Mouse (Mus musculus) limb, embryonic 15.5 days (tissue): ENCODE results near the gene Rab3c. TPM values are rescaled to one million over a fixed set of nuclear protein-coding genes. Genes with fewer than 3 reads are reported as not detected.

Experiments
- ATAC-seq: fragments of 200-750 bp; cut with Nextera tagmentation; 2 replicates; pipeline ENCODE4 v1.8.0; 2017; ENCODE audit warnings: low read depth, moderate TSS enrichment; ENCODE audit not compliant: insufficient number of reproducible peaks, low FRiP score, low TSS enrichment
- H3K27ac ChIP-seq: fragments of 300-500 bp; sonication (generic); 2 replicates; pipeline ENCODE4 v1.5.1; 2015; ENCODE audit warnings: moderate library complexity, mild to moderate bottlenecking, inconsistent platforms
- H3K27me3 ChIP-seq: fragments of 300-500 bp; sonication (generic); 2 replicates; pipeline ENCODE4 v1.6.1; 2015; ENCODE audit warnings: inconsistent platforms
- H3K36me3 ChIP-seq: fragments of 300-500 bp; sonication (generic); 2 replicates; pipeline ENCODE4 v1.6.1; 2015; ENCODE audit warnings: inconsistent platforms
- H3K4me1 ChIP-seq: fragments of 300-500 bp; sonication (generic); 2 replicates; pipeline ENCODE4 v1.6.1; 2015; ENCODE audit warnings: inconsistent platforms
- H3K4me2 ChIP-seq: fragments of 300-500 bp; sonication (generic); 2 replicates; pipeline ENCODE4 v1.6.1; 2015; ENCODE audit warnings: mild to moderate bottlenecking, inconsistent platforms
- H3K4me3 ChIP-seq: fragments of 300-500 bp; sonication (generic); 2 replicates; pipeline ENCODE4 v1.5.1; 2015; ENCODE audit warnings: mild to moderate bottlenecking, inconsistent platforms
- H3K9ac ChIP-seq: fragments of 300-500 bp; sonication (generic); 2 replicates; pipeline ENCODE4 v1.6.1; 2015; ENCODE audit warnings: inconsistent platforms
- H3K9me3 ChIP-seq: fragments of 300-500 bp; sonication (generic); 2 replicates; pipeline ENCODE4 v1.6.1; 2016; ENCODE audit warnings: inconsistent platforms
- WGBS: fragments of 180-500 bp; shearing (Covaris S2); methylation state at CpG from one replicate; pipeline ENCODE4 v1.1.7; 2015; 5-methylcytosine and 5-hydroxymethylcytosine counted together
- polyA plus RNA-seq: library from polyadenylated mRNA; unstranded; fragments of >200 nt; fragmentation: Nextera tagmentation; extraction: Ambion mirVana; gene quantifications from 2 replicates; pipeline ENCODE4 v1.2.1, GENCODE M21; 2015

Rab3c gene
- polyA plus RNA-seq, 1 experiment from 2014 or later = 0.38 TPM

DNA sequence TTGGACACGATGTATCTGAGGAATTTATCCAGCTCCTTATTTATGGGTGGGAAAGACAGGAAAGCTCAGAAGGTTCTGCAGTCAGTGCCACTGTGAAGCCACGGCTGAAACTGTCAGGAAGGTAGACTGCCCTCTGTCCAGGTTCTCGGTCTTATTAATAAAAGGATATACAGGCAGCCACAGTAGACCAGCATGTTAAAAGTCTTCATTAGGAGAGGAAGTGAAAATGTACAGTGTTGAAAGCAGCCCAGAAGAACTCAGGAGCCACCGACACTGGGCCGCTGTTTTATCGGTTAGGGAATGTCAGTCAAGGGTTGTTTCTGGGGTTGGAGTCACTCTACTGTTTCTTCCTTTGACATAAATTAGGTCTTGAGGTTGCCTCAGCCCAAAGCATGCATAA is 245.9 kb downstream of the Rab3c start:
- no peaks in the 10 kb centered on the region for H3K9me3 ChIP-seq
- H3K4me2 ChIP-seq = no peak overlapping the region
- no peak for ATAC-seq
- no peak overlapping the region for H3K9ac ChIP-seq
- H3K27me3 ChIP-seq = no peaks in the 10 kb centered on the region
- WGBS = 77% methylated on average over 6 of the region's 6 CpGs
- no peak overlapping the region for H3K4me3 ChIP-seq
- peaks cover 9% of the 10 kb centered on the region; the same call in 1 of the 2 replicates for H3K4me1 ChIP-seq
- H3K36me3 ChIP-seq = no peaks in the 10 kb centered on the region
- H3K27ac ChIP-seq = no peak overlapping the region

DNA sequence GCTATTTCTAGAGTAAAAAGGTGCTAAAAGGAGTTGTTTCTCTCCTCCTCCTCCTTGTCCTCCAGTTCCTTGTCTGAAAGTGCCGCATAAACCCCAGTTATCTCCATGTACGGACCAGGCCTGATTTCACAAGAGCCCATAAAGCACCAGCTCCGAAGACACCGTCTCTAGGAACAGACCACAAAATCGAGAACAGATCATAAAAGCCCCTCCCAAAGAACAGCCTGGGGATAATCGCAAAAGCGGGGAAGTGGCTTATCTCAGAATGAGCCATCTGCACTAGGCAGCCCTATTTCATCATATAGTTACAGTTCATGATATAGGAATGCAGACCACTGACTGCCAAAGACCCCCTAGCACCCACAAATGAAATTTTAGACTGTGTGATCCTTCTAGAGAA is 246.8 kb downstream of the Rab3c start:
- no peak overlapping the region for H3K27ac ChIP-seq
- H3K36me3 ChIP-seq = no peaks in the 10 kb centered on the region
- H3K9me3 ChIP-seq = no peaks in the 10 kb centered on the region
- H3K9ac ChIP-seq = no peak overlapping the region
- no peak overlapping the region for H3K4me2 ChIP-seq
- 43% methylated on average over 7 of the region's 7 CpGs for WGBS
- H3K4me3 ChIP-seq = no peak overlapping the region
- no peak for ATAC-seq
- peaks cover 9% of the 10 kb centered on the region; the same call in 1 of the 2 replicates for H3K4me1 ChIP-seq
- H3K27me3 ChIP-seq = no peaks in the 10 kb centered on the region

DNA sequence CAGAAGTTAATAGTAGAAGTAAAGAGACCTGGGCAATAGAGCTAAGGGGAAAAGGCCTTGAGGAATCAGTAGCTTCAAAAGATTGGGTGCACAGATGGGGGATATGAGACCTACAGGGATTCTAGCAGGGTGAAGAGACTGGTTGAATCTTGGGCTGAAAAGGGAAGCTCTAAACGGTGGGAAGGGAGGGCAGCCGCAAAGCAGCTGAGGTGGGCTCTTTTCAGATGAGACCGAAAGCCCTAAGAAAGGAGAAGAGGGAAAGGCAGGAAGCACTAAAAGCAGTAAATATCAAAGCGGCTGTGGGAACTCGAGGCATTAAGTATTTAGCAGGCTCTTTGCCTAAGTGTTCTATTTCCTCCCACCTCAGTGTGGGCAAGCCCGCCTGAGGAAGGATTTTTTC is 248.9 kb downstream of the Rab3c start:
- Histone ChIP-seq H3K9me3 (no peaks in the 10 kb centered on the region), H3K27me3 (no peaks in the 10 kb centered on the region; the same call in 1 of the 2 replicates), H3K4me3 (no peak overlapping the region), H3K9ac (no peak overlapping the region), H3K27ac (no peak overlapping the region), H3K4me1 (peaks cover 9% of the 10 kb centered on the region; the same call in 1 of the 2 replicates), H3K36me3 (no peaks in the 10 kb centered on the region), H3K4me2 (no peak overlapping the region)
- 7% methylated on average over 6 of the region's 6 CpGs for WGBS
- ATAC-seq = no peak

DNA sequence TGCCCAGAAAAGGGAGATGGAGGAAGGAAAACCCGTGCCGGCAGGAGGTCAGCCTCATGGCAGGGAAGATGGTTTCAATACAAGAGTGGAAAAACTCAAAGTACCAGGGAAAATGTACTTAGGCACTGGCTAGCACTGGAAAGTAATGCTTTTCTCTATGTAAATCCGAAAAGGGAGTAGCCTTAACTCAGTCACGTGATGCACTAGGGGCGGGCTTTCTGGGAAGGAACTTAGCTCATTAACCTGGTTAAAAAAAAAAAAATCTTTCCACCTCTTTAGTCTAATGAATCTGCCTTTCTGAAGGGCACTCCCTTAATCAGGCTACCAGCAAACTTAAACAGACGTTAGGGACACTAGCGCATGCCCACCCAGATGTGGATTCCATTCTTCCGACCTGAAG is 249.7 kb downstream of the Rab3c start:
- Histone ChIP-seq H3K36me3 (no peaks in the 10 kb centered on the region), H3K9ac (no peak overlapping the region), H3K9me3 (no peaks in the 10 kb centered on the region), H3K27me3 (no peaks in the 10 kb centered on the region; the same call in 1 of the 2 replicates), H3K27ac (no peak overlapping the region), H3K4me1 (peaks cover 9% of the 10 kb centered on the region; the same call in 1 of the 2 replicates), H3K4me3 (no peak overlapping the region), H3K4me2 (no peak overlapping the region)
- no peak for ATAC-seq
- 56% methylated on average over 8 of the region's 8 CpGs for WGBS

DNA sequence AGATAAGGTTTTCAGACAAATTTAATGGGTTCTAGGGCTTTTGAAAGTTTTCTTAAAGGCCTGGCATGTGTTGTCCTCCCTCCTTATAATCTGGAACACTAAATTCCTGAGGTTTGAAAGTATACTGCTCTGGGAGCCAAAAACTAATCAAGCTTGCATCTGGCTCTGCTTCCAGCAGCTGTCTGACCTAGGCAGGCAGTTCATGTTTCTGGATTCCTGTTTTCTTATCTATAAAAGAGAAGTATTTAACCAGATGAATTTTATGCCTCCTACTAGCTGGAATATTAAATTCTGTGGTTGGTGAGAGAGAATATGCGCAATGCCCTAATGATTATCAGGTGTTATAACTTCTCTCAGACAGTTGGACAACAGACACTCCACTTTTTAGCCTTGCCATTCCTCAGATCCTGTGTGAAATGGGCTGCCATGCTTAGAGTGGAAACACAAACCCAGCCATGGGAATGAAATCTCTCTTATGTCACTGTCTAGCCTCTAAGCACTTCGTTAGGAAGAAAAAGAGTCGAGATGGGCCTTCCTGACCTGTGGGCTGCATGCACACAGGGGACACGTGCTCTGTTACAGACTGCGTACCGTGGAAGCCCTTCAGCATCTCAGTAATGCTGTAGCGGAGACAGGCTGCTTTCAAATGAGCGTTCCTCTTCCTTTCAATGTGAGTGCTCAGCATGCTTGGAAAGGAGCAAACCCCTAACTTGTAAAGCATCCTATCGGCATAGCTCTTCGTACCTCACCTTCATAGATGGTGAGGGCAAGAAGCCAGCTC is 256.2 kb downstream of the Rab3c start:
- Histone ChIP-seq H3K27ac (peak overlapping the region; percentile 78), H3K4me2 (no peak overlapping the region), H3K4me3 (no peak overlapping the region), H3K9me3 (no peaks in the 10 kb centered on the region), H3K9ac (no peak overlapping the region), H3K27me3 (no peaks in the 10 kb centered on the region; the same call in 1 of the 2 replicates), H3K4me1 (peaks cover 19% of the 10 kb centered on the region), H3K36me3 (no peaks in the 10 kb centered on the region)
- peak; percentile 65 for ATAC-seq
- WGBS = 40% methylated on average over 10 of the region's 10 CpGs

DNA sequence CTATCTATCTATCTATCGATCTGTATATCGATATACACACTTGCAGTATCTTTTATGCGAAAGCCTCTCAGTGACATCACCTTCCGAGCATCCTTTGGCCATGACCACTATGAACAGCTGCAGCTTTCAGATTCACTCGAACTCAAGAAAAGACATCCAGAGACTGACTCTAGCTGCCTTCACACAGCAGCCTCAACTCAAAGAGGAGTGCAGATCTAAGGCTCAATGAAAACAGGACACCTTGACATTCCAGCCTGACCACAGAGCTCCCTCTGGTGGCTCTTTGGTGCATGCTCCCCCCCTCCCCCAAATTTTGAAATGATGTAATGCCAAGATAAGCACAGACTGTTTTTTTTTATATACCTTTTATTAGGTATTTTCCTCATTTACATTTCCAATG is 257.8 kb downstream of the Rab3c start:
- Histone ChIP-seq H3K4me1 (peaks cover 32% of the 10 kb centered on the region), H3K4me2 (no peak overlapping the region), H3K9ac (no peak overlapping the region), H3K27ac (no peak overlapping the region), H3K9me3 (no peaks in the 10 kb centered on the region), H3K27me3 (peaks cover 4% of the 10 kb centered on the region), H3K36me3 (no peaks in the 10 kb centered on the region), H3K4me3 (no peak overlapping the region)
- WGBS = 79% methylated on average over 5 of the region's 5 CpGs
- no peak for ATAC-seq

DNA sequence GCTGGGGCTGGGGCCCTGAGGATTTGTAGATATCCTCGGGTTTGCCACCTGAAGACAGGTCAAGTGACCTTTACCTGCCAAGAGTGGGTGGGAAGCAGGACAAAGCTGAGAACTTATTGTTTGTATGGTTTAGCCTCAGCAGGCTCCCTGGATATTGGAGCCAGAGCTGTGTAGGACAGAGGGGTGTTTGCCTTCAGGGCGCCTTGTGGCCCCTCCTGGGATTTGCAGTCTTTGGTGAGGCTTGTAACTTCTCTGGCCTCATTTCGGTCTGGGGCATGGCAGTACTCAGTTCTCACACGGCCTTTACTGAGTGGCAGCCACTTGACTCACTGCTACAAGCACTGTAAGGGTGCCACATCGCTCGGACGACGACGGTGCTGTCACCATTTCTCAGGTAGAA is 261.0 kb downstream of the Rab3c start:
- no peaks in the 10 kb centered on the region for H3K36me3 ChIP-seq
- peak overlapping the region; percentile 71; the same call in 1 of the 2 replicates for H3K4me2 ChIP-seq
- no peak overlapping the region for H3K9ac ChIP-seq
- H3K4me3 ChIP-seq = no peak overlapping the region; the same call in 1 of the 2 replicates
- no peak overlapping the region for H3K27ac ChIP-seq
- whole genome bisulfite sequencing = 48% methylated on average over 9 of the region's 9 CpGs
- peaks cover 25% of the 10 kb centered on the region for H3K4me1 ChIP-seq
- no peaks in the 10 kb centered on the region for H3K9me3 ChIP-seq
- peaks cover 4% of the 10 kb centered on the region; the same call in 1 of the 2 replicates for H3K27me3 ChIP-seq
- ATAC-seq = 0 out of 2 replicates have a peak, but pooled peaks have one; percentile 3

DNA sequence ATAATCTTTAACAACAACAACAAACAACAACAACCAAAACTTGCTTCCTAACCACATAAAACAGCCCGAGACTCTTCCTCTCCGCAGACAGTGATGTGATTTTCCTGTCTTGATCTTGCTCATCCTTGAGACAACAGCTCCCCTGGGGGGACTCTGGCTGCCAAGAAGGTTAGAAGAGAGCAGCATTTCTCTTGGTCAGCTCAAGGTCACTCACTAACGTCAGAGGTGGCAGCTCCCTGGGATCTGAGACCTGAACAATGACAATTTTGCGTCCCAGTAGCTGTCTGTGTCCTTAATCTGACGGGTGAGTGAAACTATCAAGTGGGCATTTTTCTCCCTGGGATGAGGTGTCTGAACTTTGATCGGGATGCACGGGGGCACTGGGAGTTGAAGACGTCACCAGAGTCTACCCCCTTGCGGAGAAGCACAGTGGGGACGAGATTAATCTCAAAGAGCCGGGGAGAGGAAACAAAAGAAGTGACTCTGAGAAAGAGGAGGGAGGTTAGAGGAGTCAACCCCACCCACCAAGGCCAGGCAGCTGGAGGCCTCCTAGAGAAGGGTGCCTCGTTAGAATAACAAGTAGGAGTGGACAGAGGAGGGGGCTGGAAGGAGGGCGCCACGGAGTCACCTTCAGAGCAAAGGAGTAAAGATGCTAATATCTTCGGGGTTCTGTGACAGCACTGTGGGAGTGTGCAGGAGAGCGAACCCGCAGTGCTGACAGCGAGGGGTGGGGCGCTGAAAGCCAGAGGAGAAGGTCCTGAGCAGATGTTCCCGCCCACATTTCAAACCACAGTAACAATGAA is 261.7 kb downstream of the Rab3c start:
- peak overlapping the region; percentile 36 for H3K4me3 ChIP-seq
- 0 out of 2 replicates have a peak overlapping the region, but pooled peaks have one; percentile 8 for H3K9ac ChIP-seq
- no peak overlapping the region for H3K27ac ChIP-seq
- WGBS = 11% methylated on average over 19 of the region's 20 CpGs
- no peaks in the 10 kb centered on the region for H3K9me3 ChIP-seq
- peaks cover 4% of the 10 kb centered on the region; the same call in 1 of the 2 replicates for H3K27me3 ChIP-seq
- peaks cover 22% of the 10 kb centered on the region for H3K4me1 ChIP-seq
- 0 out of 2 replicates have a peak, but pooled peaks have one; percentile 33 for ATAC-seq
- H3K4me2 ChIP-seq = peak overlapping the region; percentile 71
- no peaks in the 10 kb centered on the region for H3K36me3 ChIP-seq

DNA sequence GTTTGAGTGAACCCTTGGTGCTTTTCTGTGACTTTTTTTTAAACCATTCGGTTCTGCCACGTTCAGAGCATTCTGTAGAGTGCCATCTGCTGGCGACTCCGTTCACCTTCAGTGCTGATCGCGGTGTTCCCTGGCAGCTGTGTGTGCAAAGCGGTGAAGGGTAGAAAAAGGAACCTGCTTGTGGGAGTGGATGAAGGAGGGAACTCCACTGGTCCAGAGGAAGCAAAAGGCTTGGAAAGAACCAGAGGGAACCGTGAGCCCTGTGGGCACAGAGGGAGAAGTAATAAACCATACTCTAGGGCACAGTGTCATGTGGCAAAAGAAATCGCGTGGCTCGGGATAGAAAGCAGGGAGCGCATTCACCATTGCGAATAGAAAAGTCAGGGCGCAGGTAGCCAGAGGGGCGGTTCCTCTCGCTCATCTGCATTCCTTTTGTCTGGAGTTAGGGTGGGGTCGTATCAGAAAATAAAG is 262.3 kb downstream of the Rab3c start:
- Histone ChIP-seq H3K4me2 (peak overlapping the region; percentile 71), H3K9me3 (no peaks in the 10 kb centered on the region), H3K27me3 (peaks cover 4% of the 10 kb centered on the region; the same call in 1 of the 2 replicates), H3K27ac (no peak overlapping the region), H3K36me3 (no peaks in the 10 kb centered on the region), H3K4me1 (peaks cover 17% of the 10 kb centered on the region), H3K4me3 (peak overlapping the region; percentile 36), H3K9ac (0 out of 2 replicates have a peak overlapping the region, but pooled peaks have one; percentile 17)
- ATAC-seq = no peak
- under 1% methylated on average over 17 of the region's 17 CpGs for WGBS

DNA sequence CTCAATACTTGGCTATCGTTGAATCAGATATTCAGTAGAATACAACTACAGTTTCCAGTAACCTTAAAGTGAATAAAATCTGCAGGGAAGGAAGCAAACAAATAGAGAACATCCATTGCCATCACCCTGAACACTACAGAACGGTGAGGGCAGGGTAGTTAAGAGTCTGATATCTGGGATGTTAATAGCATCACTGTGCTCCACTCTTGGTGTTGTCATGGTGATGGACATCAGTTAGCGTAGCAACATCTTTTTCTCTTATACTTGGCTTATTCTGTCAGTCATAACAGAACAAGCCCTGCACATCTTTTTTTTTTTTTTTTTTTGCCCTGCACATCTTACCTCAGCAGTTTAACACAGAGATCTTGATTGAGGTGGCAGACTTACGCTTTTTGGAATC is 268.8 kb downstream of the Rab3c start:
- H3K4me3 ChIP-seq = no peak overlapping the region
- no peak overlapping the region for H3K4me2 ChIP-seq
- ATAC-seq = no peak
- no peaks in the 10 kb centered on the region for H3K9me3 ChIP-seq
- H3K27me3 ChIP-seq = no peaks in the 10 kb centered on the region
- WGBS = 90% methylated on average over 4 of the region's 4 CpGs
- H3K9ac ChIP-seq = no peak overlapping the region
- H3K36me3 ChIP-seq = no peaks in the 10 kb centered on the region
- no peak overlapping the region for H3K27ac ChIP-seq
- H3K4me1 ChIP-seq = no peaks in the 10 kb centered on the region

DNA sequence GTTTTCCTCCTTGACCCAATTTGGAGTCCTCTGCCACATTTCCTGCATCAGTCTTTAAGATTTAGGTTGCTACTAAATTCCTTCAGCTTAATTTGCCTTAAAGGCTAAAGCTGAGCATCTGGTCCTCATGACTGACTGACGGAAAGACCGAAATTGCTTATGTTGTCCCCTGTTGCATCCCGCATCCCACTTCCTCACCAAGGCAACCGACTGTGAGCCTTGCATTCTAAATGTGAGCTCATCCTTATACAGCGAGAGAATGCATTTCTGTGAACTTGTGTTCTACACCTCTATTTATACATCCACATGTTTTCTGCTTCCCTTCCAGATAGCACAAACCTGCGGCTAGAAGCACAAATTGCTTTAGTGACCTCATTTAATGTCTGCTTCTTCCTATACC is 269.9 kb downstream of the Rab3c start:
- Histone ChIP-seq H3K4me2 (no peak overlapping the region), H3K27me3 (no peaks in the 10 kb centered on the region), H3K27ac (no peak overlapping the region), H3K4me3 (no peak overlapping the region), H3K4me1 (0 out of 2 replicates have a peak, but pooled peaks cover 2% of the 10 kb centered on the region), H3K9ac (no peak overlapping the region), H3K36me3 (no peaks in the 10 kb centered on the region), H3K9me3 (no peaks in the 10 kb centered on the region)
- ATAC-seq = no peak
- 65% methylated on average over 6 of the region's 6 CpGs for WGBS
